Mouse (Mus musculus): ENCODE results near the gene Afg3l1.
"Not testable (repeated sequence)": the region's sequence is repeated elsewhere in the genome, so short reads cannot be mapped to it uniquely, and the experiment has no call there.

Afg3l1 gene

DNA sequence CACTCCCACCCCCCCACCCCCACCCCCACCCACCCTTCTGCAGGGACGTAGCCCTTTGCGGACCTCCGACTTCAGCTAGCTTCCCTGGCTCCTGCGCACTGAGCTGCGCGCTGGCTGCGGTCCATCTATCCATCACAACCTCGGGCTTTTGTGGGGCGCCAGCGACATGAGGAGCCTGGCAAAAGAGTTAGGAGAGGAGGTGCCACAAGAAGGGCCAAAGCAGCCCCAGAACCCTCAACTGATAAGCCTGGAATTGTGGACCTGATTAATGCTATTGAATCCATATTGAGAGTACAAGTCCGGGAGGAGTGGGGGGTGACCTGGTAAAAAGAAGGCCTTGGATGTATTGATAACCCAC, 37.8 kb downstream of the Afg3l1 start:
- no peak for DNase-seq (ENCODE audit: extremely low spot score)

DNA sequence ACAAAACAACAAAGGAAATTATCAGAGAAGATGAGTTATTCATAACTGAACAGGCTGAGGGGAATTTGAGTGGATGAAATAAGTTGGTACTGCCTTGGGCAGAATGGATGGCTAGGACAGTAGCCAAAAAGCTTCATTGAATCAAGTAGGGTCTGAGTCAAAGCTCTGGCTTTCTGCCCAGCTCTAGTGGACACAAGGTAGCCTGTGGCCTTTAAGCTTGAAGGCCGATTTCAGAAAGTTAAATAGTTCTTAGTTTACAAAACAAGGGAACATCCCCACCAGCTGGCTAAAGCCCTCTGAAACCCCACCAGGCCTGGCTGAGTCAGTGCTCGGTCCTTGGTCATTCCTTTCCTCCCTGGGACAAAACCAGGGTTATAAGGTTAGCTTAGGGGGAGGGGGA, 38.9 kb downstream of the Afg3l1 start:
- no peak for DNase-seq (ENCODE audit: extremely low spot score)

DNA sequence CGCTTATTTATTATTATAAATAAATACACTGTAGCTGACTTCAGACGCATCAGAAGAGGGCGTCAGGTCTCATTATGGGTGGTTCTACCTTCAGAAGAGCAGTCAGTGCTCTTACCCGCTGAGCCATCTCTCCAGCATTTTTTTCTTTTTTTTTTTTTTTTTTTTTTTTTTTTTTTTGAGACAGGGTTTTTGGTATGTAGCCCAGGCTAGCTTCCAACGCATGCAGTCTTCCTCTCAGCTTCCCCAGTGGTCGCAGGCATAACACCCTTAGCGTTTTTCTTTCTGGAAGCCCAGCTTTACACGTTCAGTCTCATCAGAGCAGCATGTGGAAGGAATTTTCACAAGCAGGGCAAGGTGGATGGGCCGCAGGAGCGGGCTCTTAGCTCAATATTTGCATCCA, 40.5 kb downstream of the Afg3l1 start:
- DNase-seq (ENCODE audit: extremely low spot score) = no peak

DNA sequence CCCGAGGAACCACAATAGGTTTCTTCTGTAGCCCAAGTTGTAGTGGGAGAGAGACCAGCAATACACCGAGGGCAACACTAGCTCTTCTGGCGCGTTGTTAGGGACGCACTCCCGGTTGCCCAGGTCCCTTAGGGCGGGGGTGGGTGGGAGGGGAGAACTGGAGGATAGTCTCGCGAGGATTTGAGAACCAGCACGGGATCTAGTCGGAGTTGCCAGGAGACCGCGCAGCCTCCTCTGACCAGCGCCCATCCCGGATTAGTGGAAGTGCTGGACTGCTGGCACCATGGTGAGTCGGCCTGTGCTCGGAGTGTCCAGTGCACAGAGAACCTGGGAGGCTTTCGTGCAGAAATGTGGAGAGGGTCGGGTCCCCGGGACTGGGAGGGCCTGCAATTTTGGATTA, 41.0 kb downstream of the Afg3l1 start, which contains the start of gene Gas8:
Gene Gas8, plus strand, starts transcription at position 168 of the 400 bp plus-strand sequence.
- peak; percentile 95 for DNase-seq (ENCODE audit: extremely low spot score)

- DNase-seq (ENCODE audit: extremely low spot score) = not testable (repeated sequence)
These were observed 42.3 kb downstream of the Afg3l1 start for GRCm38 (mm10) chr8:123520048-123520447.

DNA sequence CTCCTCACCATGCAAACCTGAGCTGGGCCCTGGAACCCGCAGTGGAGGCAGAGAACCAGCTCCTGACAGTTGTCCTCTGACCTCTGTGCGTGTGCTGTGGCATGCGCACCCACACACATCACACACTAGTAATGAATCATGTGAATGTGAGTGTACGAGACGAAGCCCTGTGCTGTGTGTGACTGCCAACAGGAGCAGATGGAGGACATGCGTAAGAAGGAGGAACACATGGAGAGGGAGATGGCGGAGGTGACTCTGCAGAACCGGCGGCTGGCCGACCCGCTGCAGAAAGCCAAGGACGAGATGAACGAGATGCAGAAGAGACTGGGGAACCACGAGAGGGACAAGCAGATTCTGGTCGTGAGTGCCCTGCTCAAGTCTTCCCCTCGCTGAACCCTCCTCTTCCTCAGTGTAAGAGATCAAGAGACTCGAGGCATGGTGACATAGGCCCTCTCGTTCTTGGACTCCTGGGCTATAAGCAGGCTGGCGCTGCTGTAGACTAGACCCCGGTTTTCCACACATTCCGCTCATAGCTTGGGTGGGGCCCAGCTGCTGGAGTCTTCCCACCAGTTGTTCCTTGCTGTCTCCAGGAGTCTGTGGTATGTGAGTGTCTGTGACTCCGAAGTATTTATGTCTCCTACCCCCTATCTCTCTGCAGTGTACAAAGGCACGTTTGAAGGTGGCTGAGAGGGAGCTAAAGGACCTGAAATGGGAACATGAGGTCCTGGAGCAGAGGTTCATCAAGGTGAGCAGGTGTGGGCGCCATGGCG, 50.2 kb downstream of the Afg3l1 start:
- no peak for DNase-seq (ENCODE audit: extremely low spot score)

GRCm38 (mm10) chr8:123536242-123536989, 58.7 kb downstream of the Afg3l1 start:
- DNase-seq (ENCODE audit: extremely low spot score) = no peak

DNA sequence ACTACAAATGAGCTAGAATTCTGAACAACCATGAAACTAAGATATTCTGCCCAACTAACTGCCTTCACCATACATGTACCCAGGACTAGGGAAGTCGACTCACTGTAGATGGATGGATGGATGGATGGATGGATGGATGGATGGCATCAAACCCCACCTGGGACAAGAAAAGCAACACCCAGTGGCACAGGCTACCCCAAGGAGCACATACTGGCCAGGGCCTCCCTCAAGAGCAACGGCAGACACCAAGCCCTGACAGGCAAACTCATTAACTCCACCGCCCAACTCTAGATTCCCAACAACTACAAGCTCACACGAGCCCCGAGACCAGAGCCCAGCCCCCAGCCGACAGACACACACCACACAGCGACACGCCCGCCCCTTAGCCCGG, 59.3 kb downstream of the Afg3l1 start:
- no peak for DNase-seq (ENCODE audit: extremely low spot score)

DNA sequence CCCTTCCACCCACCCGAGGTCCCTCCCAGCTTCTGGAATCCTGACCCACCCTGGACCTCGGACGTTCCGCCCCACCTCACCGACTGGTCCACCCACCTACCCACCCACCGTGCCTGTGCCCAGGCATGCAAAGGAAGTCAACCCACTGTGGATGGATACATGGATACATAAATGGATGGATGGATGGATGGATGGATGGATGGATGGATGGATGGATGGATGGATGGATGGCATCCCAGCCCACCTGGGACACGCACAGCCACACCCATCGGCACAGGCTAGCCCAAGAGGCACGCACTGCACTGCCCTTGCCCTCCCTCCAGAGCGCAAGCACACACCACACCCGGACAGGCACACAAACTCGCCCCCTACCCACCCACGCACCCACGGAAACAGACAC, 59.9 kb downstream of the Afg3l1 start:
- not testable (repeated sequence) for DNase-seq (ENCODE audit: extremely low spot score)

Measured in embryo, embryonic 9.5 days (tissue).